Mouse (Mus musculus) embryo, embryonic 10.5 days (tissue): ENCODE data around the gene Mup15.
"Not testable (repeated sequence)": the region's sequence is repeated elsewhere in the genome, so short reads cannot be mapped to it uniquely, and the experiment has no call there.

Source experiments
- DNase-seq: peaks from one replicate; pipeline ENCODE4 v3.0.0-alpha.2; 2015; ENCODE audit warnings: low spot score

Mup15 gene

DNA sequence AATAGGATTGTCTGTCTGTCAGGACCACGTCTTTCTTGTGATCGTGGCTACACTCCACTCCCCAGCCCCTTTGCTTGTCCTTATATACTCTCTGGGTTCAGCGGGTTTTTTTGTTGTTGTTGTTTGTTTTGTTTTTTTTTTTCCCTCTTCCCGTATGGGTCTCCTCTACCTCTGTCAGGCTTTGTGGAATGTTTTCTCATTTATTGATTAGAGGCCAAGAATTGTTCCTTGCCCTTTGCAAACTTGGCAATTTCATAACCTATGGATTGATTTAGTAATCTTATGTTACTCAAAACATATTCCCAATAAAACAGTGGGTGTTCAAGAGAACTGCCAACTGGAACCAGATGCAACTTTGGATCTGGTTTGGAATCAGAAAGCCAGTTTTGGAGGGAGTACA, at the start of gene Mup15:
TSS of gene Mup15 (minus strand) at position 101 of the 400 bp plus-strand sequence.
- DNase-seq: not testable (repeated sequence)
